Mouse (Mus musculus): Measurements from ENCODE around the gene Serpinb6b.

DNA sequence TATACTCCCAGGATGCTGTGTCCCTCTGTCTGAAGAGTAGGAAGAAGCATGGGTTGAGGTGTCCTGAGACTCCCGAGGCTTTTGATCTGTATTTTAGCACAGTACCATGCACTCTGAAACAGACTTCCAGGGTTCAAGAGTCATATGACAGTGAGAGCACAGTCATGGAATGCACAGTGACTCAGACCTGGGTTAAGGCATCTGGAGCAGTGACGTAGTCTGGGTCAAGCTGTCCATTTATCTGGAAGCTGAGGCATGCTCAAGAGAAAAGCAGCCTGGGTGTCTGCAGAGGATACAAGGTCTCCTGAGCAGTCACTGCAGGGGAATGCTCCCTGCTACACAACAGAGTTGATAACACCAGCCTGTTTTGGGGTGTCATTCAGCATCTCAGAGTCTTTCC lies 63.5 kb downstream of the Serpinb6b start:
- no peak for TF ChIP-seq MAFK (IDR thresholded peaks at IDR 0.05; ENCODE audit: insufficient read depth, low read depth, low read length)
- TF ChIP-seq ZNF384 (IDR thresholded peaks at IDR 0.05; ENCODE audit: low read depth, low read length), result no peak
- no peak for TF ChIP-seq ZC3H11A (IDR thresholded peaks at IDR 0.05; ENCODE audit: borderline replicate concordance, low read depth, low read length)
- TF ChIP-seq CHD2 (IDR thresholded peaks at IDR 0.05; ENCODE audit: low read depth, low read length), result no peak
- no peak for TF ChIP-seq HCFC1 (IDR thresholded peaks at IDR 0.05; ENCODE audit: borderline replicate concordance, insufficient read depth, low read length)

All from ES-E14 (cell line).